Mouse (Mus musculus): ENCODE data around the gene Nrtn.

DNA sequence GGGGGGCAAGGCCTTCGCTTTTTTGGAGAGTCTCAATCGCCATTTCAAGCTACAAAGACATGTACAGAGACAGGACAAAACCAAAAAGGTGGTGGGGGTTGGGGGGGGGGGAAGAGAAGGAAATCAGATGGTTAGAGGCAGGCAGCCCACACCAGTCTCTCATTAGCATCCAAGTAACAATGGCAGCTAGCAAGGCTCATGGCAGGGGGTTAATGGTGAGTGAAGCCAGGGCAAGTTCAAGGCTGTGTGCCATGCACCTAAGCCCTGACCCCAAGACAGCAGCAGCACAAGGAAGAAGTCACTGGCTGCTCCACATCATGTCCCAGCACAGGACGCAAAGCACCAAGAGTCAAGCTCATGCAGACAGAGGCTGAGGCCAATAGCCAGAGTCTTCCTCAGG, 41.9 kb upstream of the Nrtn start:
- no peak for TF ChIP-seq CTCF (IDR thresholded peaks at IDR 0.05; ENCODE audit: extremely low read depth, insufficient read length, insufficient replicate concordance, low read depth, low read length)
- no peak for TF ChIP-seq POLR2A (IDR thresholded peaks at IDR 0.05; ENCODE audit: low read depth, low read length)

Data from small intestine, adult 2 months (tissue).